In genomic region chr17:73237178-73237853, GRCm38 (mm10) we compare ENCODE assay signal across 9 mouse cellular contexts.
DNase-seq lines count a peak whose midpoint lies in the region; ATAC-seq and TF ChIP-seq lines count a peak whose summit lies in the region.
"Had no signal": no experiment of that assay in that cellular context is flagged by ENCODE, and none has a peak within 500 bp of the region (broad histone marks: within the 10 kb centered on the region; RNA-seq: fewer than 3 reads in every experiment).

No protein-coding gene starts in this region.

- no peaks in the 10 kb centered on the region for H3K36me3 ChIP-seq in forebrain, embryonic 13.5 days (ENCODE audit: poor library complexity, severe bottlenecking)
- H3K36me3 ChIP-seq in forebrain, embryonic 14.5 days (ENCODE audit: control insufficient read depth, insufficient read depth, low read length): no peaks in the 10 kb centered on the region
- peaks cover 8% of the 10 kb centered on the region; the same call in 1 of the 2 replicates for H3K36me3 ChIP-seq in hindbrain, embryonic 10.5 days
- H3K36me3 ChIP-seq: neural tube, embryonic 15.5 days had no signal

- no peak for DNase-seq in forebrain, embryonic 14.5 days (ENCODE audit: low spot score)
- peak; percentile 44 to 64 for DNase-seq in layer of hippocampus, adult 18-20 months (ENCODE audit: low spot score in 2 of 2)
- DNase-seq in layer of hippocampus, postnatal 10 days (ENCODE audit: low spot score in 2 of 2): no peak
- peak; percentile 82 for DNase-seq in 3T3-L1 (ENCODE audit: low read depth, low spot score)
- peak; percentile 55 to 62 for DNase-seq in cerebellum, adult 2 months
- DNase-seq in hindbrain, embryonic 10.5 days (ENCODE audit: low spot score): no peak

- peak; percentile 16; the same call in 1 of the 2 replicates for ATAC-seq in forebrain, embryonic 13.5 days
- no peak for ATAC-seq in forebrain, embryonic 14.5 days
- ATAC-seq in erythroblast, adult 5-6 weeks (replicated peaks; ENCODE audit: low FRiP score, poor library complexity, severe bottlenecking): no peak

- H3K4me1 ChIP-seq in forebrain, embryonic 13.5 days: peaks cover 6% of the 10 kb centered on the region; the same call in 1 of the 2 replicates
- H3K4me1 ChIP-seq in forebrain, embryonic 14.5 days (ENCODE audit: control insufficient read depth, insufficient read depth, low read length): no peaks in the 10 kb centered on the region
- peaks cover 7% of the 10 kb centered on the region for H3K4me1 ChIP-seq in cerebellum, adult 2 months (ENCODE audit: control insufficient read depth, insufficient read depth, low read length)
- no peaks in the 10 kb centered on the region for H3K4me1 ChIP-seq in hindbrain, embryonic 10.5 days (replicated peaks)
- H3K4me1 ChIP-seq: neural tube, embryonic 15.5 days had no signal

- no peak for TF ChIP-seq CTCF in cerebellum, adult 2 months (IDR thresholded peaks at IDR 0.05; ENCODE audit: borderline replicate concordance, insufficient read depth, low read depth, low read length)

- 83% methylated on average over 3 of the region's 3 CpGs for WGBS in forebrain, embryonic 13.5 days
- WGBS in forebrain, embryonic 14.5 days: 83% methylated on average over 3 of the region's 3 CpGs
- WGBS in cerebellum, adult 2 months: 3% methylated on average over 3 of the region's 3 CpGs
- 91% methylated on average over 3 of the region's 3 CpGs for WGBS in hindbrain, embryonic 10.5 days

- no peaks in the 10 kb centered on the region for H3K27me3 ChIP-seq in forebrain, embryonic 13.5 days
- H3K27me3 ChIP-seq in forebrain, embryonic 14.5 days (replicated peaks; ENCODE audit: control insufficient read depth, insufficient read depth, low read length): no peaks in the 10 kb centered on the region
- no peaks in the 10 kb centered on the region for H3K27me3 ChIP-seq in cerebellum, adult 2 months (ENCODE audit: control insufficient read depth, insufficient read depth, low read length)
- H3K27me3 ChIP-seq in hindbrain, embryonic 10.5 days (ENCODE audit: insufficient read depth, poor library complexity, severe bottlenecking): no peaks in the 10 kb centered on the region
- H3K27me3 ChIP-seq: neural tube, embryonic 15.5 days had no signal

- no peak overlapping the region for H3K4me3 ChIP-seq in forebrain, embryonic 13.5 days
- no peak overlapping the region for H3K4me3 ChIP-seq in forebrain, embryonic 14.5 days (ENCODE audit: low read depth, low read length)
- no peak overlapping the region for H3K4me3 ChIP-seq in cerebellum, adult 2 months (replicated peaks; ENCODE audit: insufficient read depth, low read depth, low read length)
- no peak overlapping the region for H3K4me3 ChIP-seq in hindbrain, embryonic 10.5 days
- H3K4me3 ChIP-seq: neural tube, embryonic 15.5 days had no signal

- no peak overlapping the region for H3K27ac ChIP-seq in forebrain, embryonic 13.5 days
- H3K27ac ChIP-seq in forebrain, embryonic 14.5 days (ENCODE audit: low read depth, low read length): no peak overlapping the region
- H3K27ac ChIP-seq in cerebellum, adult 2 months (ENCODE audit: insufficient read depth, low read length): no peak overlapping the region
- no peak overlapping the region for H3K27ac ChIP-seq in hindbrain, embryonic 10.5 days
- H3K27ac ChIP-seq: neural tube, embryonic 15.5 days had no signal

- TF ChIP-seq POLR2A in cerebellum, adult 2 months (IDR thresholded peaks at IDR 0.05; ENCODE audit: borderline replicate concordance, insufficient read depth, low read length): no peak

- H3K4me2 ChIP-seq in forebrain, embryonic 13.5 days: no peak overlapping the region
- no peak overlapping the region for H3K4me2 ChIP-seq in forebrain, embryonic 14.5 days (ENCODE audit: low read length)
- H3K4me2 ChIP-seq: neural tube, embryonic 15.5 days had no signal

- no peak overlapping the region for H3K9ac ChIP-seq in forebrain, embryonic 13.5 days
- H3K9ac ChIP-seq in forebrain, embryonic 14.5 days (ENCODE audit: low read length): no peak overlapping the region
- H3K9ac ChIP-seq: neural tube, embryonic 15.5 days had no signal

- H3K9me3 ChIP-seq in forebrain, embryonic 13.5 days (replicated peaks): no peaks in the 10 kb centered on the region
- H3K9me3 ChIP-seq in forebrain, embryonic 14.5 days (replicated peaks; ENCODE audit: control insufficient read depth, low read length): no peaks in the 10 kb centered on the region
- H3K9me3 ChIP-seq in hindbrain, embryonic 10.5 days: no peaks in the 10 kb centered on the region
- H3K9me3 ChIP-seq: neural tube, embryonic 15.5 days had no signal

Comparison
In these comparisons a context has a peak if more than half of its experiments do, and no peak if none do; other contexts are left out.
1. DNase-seq: peak in layer of hippocampus, adult 18-20 months (2 of 2), 3T3-L1 (single experiment) and cerebellum, adult 2 months (2 of 2); none in forebrain, embryonic 14.5 days (single experiment), layer of hippocampus, postnatal 10 days (0 of 2) and hindbrain, embryonic 10.5 days (single experiment).